Mouse (Mus musculus) small intestine, adult 2 months (tissue): ENCODE measurements at regions not wholly inside any gene's neighbourhood (a gene's known extent, or its start where the extent isn't known, plus 50 kb on each side); places are given as distances from the start of the nearest gene placed in this dataset.

ENCODE experiments used
- CTCF ChIP-seq: fragments of 200-500 bp; IDR thresholded peaks from 2 replicates; pipeline ENCODE4 v1.5.1; 2012; ENCODE audit warnings: low read depth, mild to moderate bottlenecking, control low read depth, inconsistent platforms, low read length, moderate library complexity, mixed read lengths; ENCODE audit not compliant: insufficient replicate concordance, insufficient read length; ENCODE audit errors: extremely low read depth
- POLR2A ChIP-seq: fragments of 200-500 bp; IDR thresholded peaks from 2 replicates; pipeline ENCODE4 v1.6.1; 2012; ENCODE audit warnings: low read depth, mild to moderate bottlenecking, control low read depth, inconsistent platforms, low read length, moderate library complexity

DNA sequence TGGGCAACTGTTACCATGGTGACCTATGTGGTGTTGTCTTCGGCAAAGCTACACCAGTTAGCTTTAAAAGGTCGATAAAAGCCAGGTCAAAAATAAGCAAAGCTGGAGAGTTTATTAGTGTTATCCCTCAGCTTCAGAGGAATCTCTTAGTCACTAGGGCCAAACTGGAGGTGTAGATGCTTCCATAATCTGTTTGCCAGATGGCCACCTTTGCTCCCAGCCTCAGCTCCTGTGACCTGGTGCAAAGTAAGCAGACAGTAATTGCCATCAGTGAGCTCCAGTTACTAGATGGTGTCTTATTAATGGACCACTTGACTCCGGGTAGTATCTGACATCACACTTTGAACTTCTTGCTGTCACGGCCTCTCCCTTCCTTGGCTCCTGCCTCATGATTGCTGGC is 245.3 kb downstream of the Gm45692 start:
- TF ChIP-seq CTCF (no peak), POLR2A (no peak)
